Mouse (Mus musculus) embryonic facial prominence, embryonic 14.5 days (tissue): Measurements from ENCODE around the gene Ptgds. TPM values are rescaled to one million over a fixed set of nuclear protein-coding genes. Genes with fewer than 3 reads are reported as not detected.

Source experiments
- microRNA-seq: library from miRNA; unstranded; fragments of <30 nt; microRNA quantifications from one replicate; pipeline ENCODE4, GENCODE M21; 2016; ENCODE audit warnings: borderline number of aligned reads
- polyA plus RNA-seq: library from polyadenylated mRNA; unstranded; fragments of >200 nt; fragmentation: Nextera tagmentation; extraction: Ambion mirVana; gene quantifications from 2 replicates; pipeline ENCODE4 v1.2.1, GENCODE M21; 2014

Ptgds gene
- polyA plus RNA-seq, 1 experiment from 2014 or later, result 191 TPM

Small RNA genes lying within 50 kb of the gene (microRNA-seq; reads per million reads assigned to microRNA genes)
- gene Mir3087, result not detected

Other genes with a start within 250 kb of the Ptgds start
- gene Tubb4b, start 245.3 kb downstream of the Ptgds start, polyA plus RNA-seq, result 429 and 461 TPM in 2 replicates
- gene Slc34a3, start 235.7 kb downstream of the Ptgds start, polyA plus RNA-seq, result not detected in 2 replicates
- gene Rnf224, start 233.3 kb downstream of the Ptgds start, polyA plus RNA-seq, result not detected in 2 replicates
- gene Rnf208, start 227.8 kb downstream of the Ptgds start, polyA plus RNA-seq, result 11.8 and 16.3 TPM in 2 replicates
- 3.2 and 10.2 TPM in 2 replicates for gene Cysrt1, start 227.6 kb downstream of the Ptgds start, polyA plus RNA-seq
- gene AL732309.1, start 223.2 kb downstream of the Ptgds start, polyA plus RNA-seq, result 4.5 and 6.1 TPM in 2 replicates
- 16.1 and 16.6 TPM in 2 replicates for gene Tmem203, start 214.6 kb downstream of the Ptgds start, polyA plus RNA-seq
- 4.6 and 5.1 TPM in 2 replicates for gene Tprn, start 207.4 kb downstream of the Ptgds start, polyA plus RNA-seq
- gene Ssna1, start 197.6 kb downstream of the Ptgds start, polyA plus RNA-seq, result 227 and 240 TPM in 2 replicates
- gene Anapc2, start 197.6 kb downstream of the Ptgds start, polyA plus RNA-seq, result 104 and 113 TPM in 2 replicates
- not detected in 2 replicates for gene Tmem210, start 181.9 kb downstream of the Ptgds start, polyA plus RNA-seq
- 2.3 and 5.1 TPM in 2 replicates for gene Lrrc26, start 180.1 kb downstream of the Ptgds start, polyA plus RNA-seq
- 1.7 and 1.8 TPM in 2 replicates for gene Grin1, start 150.9 kb downstream of the Ptgds start, polyA plus RNA-seq
- gene Man1b1, start 137.7 kb downstream of the Ptgds start, polyA plus RNA-seq, result 74.7 and 75.0 TPM in 2 replicates
- 19.7 and 23.8 TPM in 2 replicates for gene Dpp7, start 113.7 kb downstream of the Ptgds start, polyA plus RNA-seq
- gene Uap1l1, start 104.4 kb downstream of the Ptgds start, polyA plus RNA-seq, result 20.8 and 20.9 TPM in 2 replicates
- gene Sapcd2, start 97.7 kb downstream of the Ptgds start, polyA plus RNA-seq, result 21.4 and 29.3 TPM in 2 replicates
- gene Entpd2, start 74.2 kb downstream of the Ptgds start, polyA plus RNA-seq, result 11.3 and 12.9 TPM in 2 replicates
- gene Npdc1, start 70.7 kb downstream of the Ptgds start, polyA plus RNA-seq, result 75.1 TPM in 2 replicates
- 0.10 and 0.11 TPM in 2 replicates for gene Fut7, start 46.8 kb downstream of the Ptgds start, polyA plus RNA-seq
- 6.4 and 6.9 TPM in 2 replicates for gene Abca2, start 41.3 kb downstream of the Ptgds start, polyA plus RNA-seq
- 11.2 and 22.7 TPM in 2 replicates for gene Clic3, start 13.2 kb downstream of the Ptgds start, polyA plus RNA-seq
- 39.3 and 41.7 TPM in 2 replicates for gene Paxx, start 9.0 kb downstream of the Ptgds start, polyA plus RNA-seq
- not detected in 2 replicates for gene Lcn12, start 23.9 kb upstream of the Ptgds start, polyA plus RNA-seq
- gene Fbxw5, start 30.7 kb upstream of the Ptgds start, polyA plus RNA-seq, result 56.9 and 73.6 TPM in 2 replicates
- 5.0 and 5.1 TPM in 2 replicates for gene C8g, start 31.7 kb upstream of the Ptgds start, polyA plus RNA-seq
- 30.0 and 33.9 TPM in 2 replicates for gene Traf2, start 76.9 kb upstream of the Ptgds start, polyA plus RNA-seq
- gene Edf1, start 87.8 kb upstream of the Ptgds start, polyA plus RNA-seq, result 312 and 318 TPM in 2 replicates
- gene Mamdc4, start 104.8 kb upstream of the Ptgds start, polyA plus RNA-seq, result 1.4 and 1.7 TPM in 2 replicates
- 148 and 160 TPM in 2 replicates for gene Phpt1, start 105.2 kb upstream of the Ptgds start, polyA plus RNA-seq
- 0.40 and 1.4 TPM in 2 replicates for gene Ajm1, start 111.7 kb upstream of the Ptgds start, polyA plus RNA-seq
- 64.4 and 71.9 TPM in 2 replicates for gene Rabl6, start 138.5 kb upstream of the Ptgds start, polyA plus RNA-seq
- 0.33 and 0.41 TPM in 2 replicates for gene Ccdc183, start 147.6 kb upstream of the Ptgds start, polyA plus RNA-seq
- 22.9 and 33.0 TPM in 2 replicates for gene Tmem141, start 152.0 kb upstream of the Ptgds start, polyA plus RNA-seq
- gene Fcna, start 158.0 kb upstream of the Ptgds start, polyA plus RNA-seq, result 2.8 and 4.9 TPM in 2 replicates
- not detected in 2 replicates for gene Lcn8, start 183.1 kb upstream of the Ptgds start, polyA plus RNA-seq
- not detected in 2 replicates for gene Lcn5, start 187.9 kb upstream of the Ptgds start, polyA plus RNA-seq
- not detected in 2 replicates for gene Lcn6, start 206.7 kb upstream of the Ptgds start, polyA plus RNA-seq
- not detected in 2 replicates for gene Lcn10, start 212.7 kb upstream of the Ptgds start, polyA plus RNA-seq
- not detected in 2 replicates for gene Obp2a, start 230.0 kb upstream of the Ptgds start, polyA plus RNA-seq
- gene Bmyc, start 236.7 kb upstream of the Ptgds start, polyA plus RNA-seq, result 82.5 and 82.9 TPM in 2 replicates